In the genomic region with DNA sequence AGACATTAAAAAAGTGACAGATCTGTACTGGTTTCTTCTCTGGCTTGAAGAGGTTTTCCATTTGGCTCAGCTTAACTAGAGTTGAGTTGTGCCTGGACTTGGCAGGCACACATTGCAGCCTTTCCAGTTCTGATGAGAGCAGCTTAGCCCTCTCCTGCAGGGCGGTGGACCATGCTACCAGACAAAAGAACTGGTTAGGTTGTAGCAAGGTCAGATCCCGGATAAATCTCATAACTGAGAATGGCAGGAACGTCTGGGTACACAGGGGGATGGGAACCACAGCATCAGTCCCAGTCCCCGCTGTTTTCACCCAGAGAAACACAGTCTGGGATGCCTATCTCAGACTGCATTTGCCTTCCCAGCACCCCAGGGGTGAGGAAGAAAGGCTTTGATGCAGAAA, we compare ENCODE assay signal across 10 mouse cellular contexts.
DNase-seq lines count a peak whose midpoint lies in the region; ATAC-seq and TF ChIP-seq lines count a peak whose summit lies in the region.
"Had no signal": no experiment of that assay in that cellular context is flagged by ENCODE, and none has a peak within 500 bp of the region (broad histone marks: within the 10 kb centered on the region; RNA-seq: fewer than 3 reads in every experiment).

No protein-coding gene starts in this region.

- no peaks in the 10 kb centered on the region for H3K9me3 ChIP-seq in hindbrain, embryonic 16.5 days (ENCODE audit: control insufficient read depth, low read length)
- H3K9me3 ChIP-seq: liver, embryonic 15.5 days had no signal

- peak; percentile 63 for ATAC-seq in hindbrain, embryonic 16.5 days
- ATAC-seq in erythroblast, adult 5-6 weeks (replicated peaks; ENCODE audit: low FRiP score, poor library complexity, severe bottlenecking) = no peak

- no peak overlapping the region for H3K4me2 ChIP-seq in hindbrain, embryonic 16.5 days (ENCODE audit: low read length)
- H3K4me2 ChIP-seq: liver, embryonic 15.5 days had no signal

- no peaks in the 10 kb centered on the region for H3K36me3 ChIP-seq in hindbrain, embryonic 16.5 days (ENCODE audit: control insufficient read depth, insufficient read depth, low read length)
- H3K36me3 ChIP-seq: liver, embryonic 15.5 days had no signal

- H3K4me1 ChIP-seq in hindbrain, embryonic 16.5 days (ENCODE audit: control insufficient read depth, insufficient read depth, low read depth, low read length) = peaks cover 15% of the 10 kb centered on the region
- H3K4me1 ChIP-seq: liver, embryonic 15.5 days had no signal

- TF ChIP-seq CTCF in layer of hippocampus, adult 2 months (conservative IDR thresholded peaks at IDR 0.05) = no peak

- H3K27me3 ChIP-seq in hindbrain, embryonic 16.5 days (replicated peaks; ENCODE audit: control insufficient read depth, insufficient read depth, low read length) = no peaks in the 10 kb centered on the region
- H3K27me3 ChIP-seq: liver, embryonic 15.5 days had no signal

- H3K27ac ChIP-seq in layer of hippocampus, adult 2 months = peak overlapping the region; percentile 82
- H3K27ac ChIP-seq in hindbrain, embryonic 16.5 days (ENCODE audit: low read depth, low read length) = 0 out of 2 replicates have a peak overlapping the region, but pooled peaks have one; percentile 17
- H3K27ac ChIP-seq: liver, embryonic 15.5 days had no signal

- no peak overlapping the region for H3K4me3 ChIP-seq in layer of hippocampus, adult 2 months
- no peak overlapping the region for H3K4me3 ChIP-seq in hindbrain, embryonic 16.5 days (ENCODE audit: low read length)
- H3K4me3 ChIP-seq: liver, embryonic 15.5 days; myocyte had no signal

- 43% methylated on average over 4 of the region's 4 CpGs for WGBS in hindbrain, embryonic 16.5 days

- no peak overlapping the region for H3K9ac ChIP-seq in hindbrain, embryonic 16.5 days (ENCODE audit: low read depth, low read length)
- H3K9ac ChIP-seq: liver, embryonic 15.5 days had no signal

- DNase-seq in layer of hippocampus, adult 2 months (ENCODE audit: low spot score in 2 of 2) = no peak
- no peak for DNase-seq in layer of hippocampus, postnatal 36 days
- peak; percentile 36 for DNase-seq in cerebellum, adult 11 months
- DNase-seq in cerebellum, postnatal 14 days = peak; percentile 58 to 75
- DNase-seq in spleen, postnatal 10 days (ENCODE audit: low spot score in 2 of 2) = no peak
- DNase-seq in embryo, embryonic 10 days (ENCODE audit: low spot score) = no peak

Comparison
In these comparisons a context has a peak if more than half of its experiments do, and no peak if none do; other contexts are left out.
1. DNase-seq: peak in cerebellum, adult 11 months (single experiment) and cerebellum, postnatal 14 days (2 of 2); none in layer of hippocampus, adult 2 months (0 of 2), layer of hippocampus, postnatal 36 days (0 of 2), spleen, postnatal 10 days (0 of 2) and embryo, embryonic 10 days (single experiment).